Mouse (Mus musculus): ENCODE measurements around the gene Dnah14. TPM values are rescaled to one million over a fixed set of nuclear protein-coding genes. Genes with fewer than 3 reads are reported as not detected.
A peak's percentile ranks its signal among the peaks of the same experiment; 100 is the strongest.
"Not testable (repeated sequence)": the region's sequence is repeated elsewhere in the genome, so short reads cannot be mapped to it uniquely, and the experiment has no call there.

Gene Dnah14
- total RNA-seq, 4 experiments from 2014 or later, result not detected

DNA sequence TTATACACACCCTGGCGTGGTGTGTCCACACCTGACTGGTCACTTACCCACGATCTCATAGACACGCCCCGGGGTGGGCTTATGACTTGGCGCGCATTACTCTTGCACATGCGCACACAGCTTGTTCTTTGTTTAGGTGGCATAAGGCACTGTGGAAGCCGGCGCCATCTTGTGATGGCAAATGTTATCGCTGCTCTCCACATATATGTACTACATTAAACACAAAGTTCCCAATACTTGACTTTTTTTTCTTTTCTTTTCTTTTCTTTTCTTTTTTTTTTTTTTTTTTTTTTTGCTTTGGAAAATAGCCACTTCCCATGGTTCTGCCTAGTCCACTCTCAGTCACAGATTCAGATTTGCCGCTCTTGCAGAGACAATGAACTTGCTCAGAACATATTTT lies 206.2 kb downstream of the Dnah14 start:
- DNase-seq (ENCODE audit: low spot score), result not testable (repeated sequence)

DNA sequence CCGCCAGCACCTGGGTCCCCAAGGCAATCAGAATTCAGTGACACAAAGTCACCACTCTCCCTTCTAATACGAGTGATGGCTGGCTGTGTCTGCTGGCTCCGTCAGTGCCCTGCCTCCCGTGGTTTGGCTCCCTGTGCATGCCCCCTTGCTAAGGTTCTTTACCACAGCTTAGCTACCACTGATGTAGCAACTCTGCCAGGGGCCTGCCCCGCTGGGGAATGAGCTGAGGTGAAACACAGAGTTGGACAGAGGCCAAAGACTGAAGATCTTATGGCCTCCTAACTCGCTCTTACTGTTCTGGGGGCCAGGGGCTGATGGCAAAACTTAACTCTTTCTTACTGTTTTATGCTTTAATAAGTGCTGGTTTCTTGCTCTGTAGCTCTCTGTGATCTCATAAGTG lies 213.6 kb downstream of the Dnah14 start:
- DNase-seq (ENCODE audit: low spot score), result no peak

DNA sequence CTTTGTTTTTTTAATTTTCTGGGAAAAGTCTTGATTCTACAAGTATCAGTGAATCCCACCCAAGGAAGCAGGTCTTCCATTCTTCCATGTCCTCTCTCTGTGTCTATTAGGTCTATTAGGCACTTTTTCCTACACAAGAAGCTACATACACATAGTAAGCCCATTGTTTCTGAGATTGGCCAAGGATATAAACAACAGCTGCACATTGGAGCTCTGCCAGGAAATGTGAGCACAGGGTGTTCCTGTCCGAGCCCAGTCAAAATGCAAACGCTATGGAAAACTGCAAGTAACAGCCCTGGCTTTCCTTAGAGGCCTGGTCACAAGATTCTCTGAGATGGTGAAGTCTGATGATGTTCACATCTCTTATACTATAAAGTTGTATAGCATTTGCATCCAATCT lies 217.2 kb downstream of the Dnah14 start:
- peak; percentile 83 for DNase-seq (ENCODE audit: low spot score)

DNA sequence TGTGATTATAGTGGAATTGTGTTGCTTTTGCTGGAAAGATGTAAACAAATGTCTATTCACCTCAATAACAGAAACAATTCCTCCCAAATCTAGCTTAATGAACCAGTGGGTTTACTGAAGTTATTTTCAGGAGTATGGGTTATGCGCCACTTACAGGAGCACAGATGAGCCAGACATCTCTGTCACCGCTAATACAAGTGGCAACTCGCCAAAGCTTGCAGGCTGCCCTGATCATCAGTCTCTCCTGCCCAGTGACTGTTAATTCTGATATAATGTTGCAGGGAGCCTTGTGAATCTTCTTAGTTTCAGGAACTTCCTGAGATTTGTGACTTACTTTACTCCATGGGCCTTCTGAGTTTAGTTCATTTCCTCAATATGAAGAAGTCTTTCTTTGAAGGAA lies 223.6 kb downstream of the Dnah14 start:
- DNase-seq (ENCODE audit: low spot score), result no peak

DNA sequence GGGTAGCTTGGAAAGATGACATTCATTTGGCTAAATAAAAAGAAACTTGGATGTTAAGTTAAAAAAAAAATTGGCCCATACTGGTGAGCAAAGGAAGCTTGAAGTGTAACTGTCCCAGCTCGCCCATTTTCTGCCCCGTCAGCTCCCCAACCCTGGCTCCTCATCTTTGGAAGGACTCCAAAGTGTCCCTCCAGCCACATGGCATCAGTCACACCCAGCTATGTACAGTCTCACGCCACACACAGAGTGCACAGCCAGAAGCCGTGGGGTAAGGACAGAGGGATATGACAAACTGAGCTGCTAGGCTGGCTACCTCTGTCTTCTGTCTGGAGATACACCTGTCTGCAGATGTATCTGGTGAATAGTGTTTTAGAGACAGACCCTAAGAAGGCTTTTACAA lies 224.3 kb downstream of the Dnah14 start:
- DNase-seq (ENCODE audit: low spot score), result no peak

DNA sequence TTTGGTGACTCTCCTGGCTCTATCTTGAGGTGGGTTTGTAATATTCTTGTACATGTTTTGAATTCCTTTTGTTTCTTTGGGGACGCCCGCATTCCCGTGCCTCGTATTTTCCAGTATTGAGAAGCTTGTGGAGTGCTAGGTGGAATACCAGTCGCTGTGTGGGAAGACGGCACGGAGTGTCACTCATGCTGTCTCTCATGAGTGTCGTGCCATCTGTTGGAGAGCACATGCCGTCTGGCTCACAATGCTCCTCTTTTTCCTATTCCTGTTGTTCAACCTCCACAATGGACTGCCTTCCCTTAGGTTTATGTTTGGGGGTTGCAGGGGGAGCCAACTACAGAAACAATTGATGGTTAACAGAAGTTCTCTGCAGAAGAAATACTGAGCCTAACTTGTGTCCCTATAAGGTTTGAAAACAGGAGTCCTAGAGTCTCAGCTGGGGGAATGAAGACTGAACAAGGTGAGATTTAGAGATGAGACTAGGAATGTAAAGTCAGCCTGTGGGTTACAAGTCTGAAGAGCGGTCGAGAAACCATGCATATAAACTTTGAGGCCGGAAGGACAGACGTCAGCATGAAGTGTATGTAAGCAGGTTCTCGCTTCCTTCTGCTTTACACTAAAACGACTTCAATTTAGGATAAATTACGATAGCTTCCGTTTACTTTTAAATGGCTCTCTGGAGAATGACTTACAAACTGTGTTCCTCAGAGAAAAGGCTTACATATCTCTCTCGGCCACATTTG lies 235.3 kb downstream of the Dnah14 start:
- DNase-seq (ENCODE audit: low spot score), result no peak

DNA sequence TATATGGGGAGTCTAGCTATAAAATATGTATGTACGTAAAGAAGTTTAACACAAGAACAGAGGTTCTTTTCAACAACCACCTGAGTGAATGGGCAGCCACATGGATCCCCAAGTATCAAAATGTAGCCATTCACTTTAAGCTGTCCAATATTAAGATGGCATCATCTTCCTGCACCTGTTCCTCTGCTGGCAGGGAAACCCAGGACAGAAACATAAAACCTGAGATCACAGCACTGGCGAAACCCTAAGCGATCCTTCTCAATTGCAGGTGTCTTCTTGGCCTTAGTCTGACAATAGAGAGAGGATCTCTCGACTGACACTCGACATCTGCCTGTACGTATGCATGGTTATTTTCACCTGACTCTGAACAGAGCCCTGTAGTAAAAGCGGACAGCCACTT lies 250.4 kb downstream of the Dnah14 start:
- no peak for DNase-seq (ENCODE audit: low spot score)

DNA sequence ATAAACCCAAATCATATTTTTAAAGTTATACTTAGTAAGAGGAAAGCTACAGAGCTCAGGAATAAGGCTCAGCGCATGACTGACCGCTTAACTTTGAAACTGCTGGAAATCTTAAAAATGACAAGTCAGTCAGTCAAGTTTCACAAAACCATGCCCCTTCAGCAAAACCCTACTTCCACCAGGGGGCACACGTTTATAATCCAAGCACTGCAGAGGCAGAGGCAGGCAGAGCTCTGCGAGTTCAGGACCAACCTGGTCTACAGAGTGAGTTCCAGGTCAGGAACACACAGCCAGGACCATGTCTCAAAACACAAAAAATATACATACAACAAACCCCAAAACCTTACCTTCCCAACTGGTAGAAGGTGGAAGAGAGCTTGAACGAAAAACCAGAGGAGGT lies 252.0 kb downstream of the Dnah14 start:
- DNase-seq (ENCODE audit: low spot score), result no peak

DNA sequence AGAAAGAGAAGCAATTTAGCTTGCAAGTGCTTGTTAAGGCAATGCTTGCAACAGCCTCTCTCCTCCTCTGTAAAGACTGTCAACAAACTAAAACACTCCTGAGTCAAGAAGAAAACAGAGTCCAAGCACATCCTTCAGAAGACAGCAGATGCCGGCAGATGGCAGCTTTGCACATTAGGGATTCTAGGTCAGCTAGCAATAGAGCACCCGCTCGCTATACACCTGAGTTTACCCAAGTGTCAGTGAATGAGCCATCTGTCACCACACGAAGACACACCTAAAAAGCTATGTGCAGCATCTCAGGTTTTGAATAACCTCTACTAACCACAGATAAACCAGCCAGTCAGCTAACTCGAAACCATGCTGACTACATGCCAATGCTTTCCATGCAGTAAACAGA lies 256.4 kb downstream of the Dnah14 start:
- no peak for DNase-seq (ENCODE audit: low spot score)

DNA sequence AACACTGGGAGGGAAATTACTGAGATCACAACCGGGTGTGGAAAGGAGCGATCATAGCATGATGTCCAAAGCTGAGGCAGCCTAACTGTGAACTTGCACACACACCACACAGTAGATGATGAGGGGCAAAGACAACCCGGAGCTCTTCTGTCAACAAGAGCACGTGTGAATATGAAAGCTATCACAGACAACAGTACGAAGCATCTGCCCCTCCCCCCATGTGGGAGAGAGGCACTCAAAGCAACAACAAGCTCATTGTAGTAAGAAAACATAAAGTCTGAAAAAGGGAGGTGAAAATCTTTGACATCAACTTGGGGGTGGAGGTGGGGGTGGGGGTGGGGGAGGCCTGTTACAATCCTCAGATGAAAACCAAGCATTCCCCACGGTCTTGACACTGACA lies 256.8 kb downstream of the Dnah14 start:
- no peak for DNase-seq (ENCODE audit: low spot score)

DNA sequence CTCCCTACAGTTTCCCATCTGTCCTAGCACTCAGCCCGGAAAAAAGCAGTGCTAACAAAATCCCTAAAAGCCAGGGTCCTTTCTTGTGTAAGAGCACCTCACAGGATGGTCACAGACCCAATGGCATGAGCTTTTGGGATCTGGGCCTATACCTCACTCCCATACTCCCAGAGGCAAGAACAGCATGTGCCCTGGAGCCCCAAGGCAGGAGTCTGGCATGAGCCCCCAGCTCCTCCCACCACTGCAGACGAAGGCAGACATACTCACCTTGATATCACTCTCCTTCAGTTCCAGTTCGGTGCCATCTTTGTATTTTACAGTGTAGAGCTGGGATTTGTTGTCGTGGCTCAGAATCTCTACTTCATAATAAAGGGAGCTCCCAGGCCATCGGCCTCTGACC lies 261.8 kb downstream of the Dnah14 start:
- DNase-seq (ENCODE audit: low spot score), result no peak

DNA sequence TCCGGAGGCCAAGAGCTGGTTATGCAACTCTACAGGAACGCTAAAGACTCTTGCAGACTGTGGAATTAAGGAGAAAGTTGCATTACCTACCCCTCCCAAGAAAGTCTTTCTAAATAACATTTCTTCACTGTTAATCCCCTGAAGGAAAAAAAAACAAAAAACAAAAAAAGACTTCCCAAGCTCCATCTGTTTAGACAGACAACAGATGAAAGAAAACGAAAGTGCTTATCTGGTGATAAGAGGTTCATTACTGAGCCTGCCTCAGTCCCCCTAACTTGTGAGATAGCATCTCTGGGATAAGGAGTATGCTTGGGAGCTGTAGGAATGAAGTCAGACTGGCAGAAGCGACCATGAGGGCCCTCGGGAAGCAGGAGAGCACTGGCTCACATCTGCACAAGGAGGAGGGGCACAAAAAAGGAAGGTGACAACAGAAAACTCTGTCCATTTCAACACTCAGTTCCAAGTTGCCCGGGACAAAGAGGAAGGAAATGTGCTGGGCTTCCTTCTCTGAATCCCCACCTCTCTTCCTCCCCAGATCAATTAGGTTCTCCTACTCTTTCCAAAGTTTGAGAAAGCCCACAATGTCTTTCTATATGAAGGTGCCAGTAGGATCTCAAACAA lies 263.5 kb downstream of the Dnah14 start:
- no peak for DNase-seq (ENCODE audit: low spot score)

DNA sequence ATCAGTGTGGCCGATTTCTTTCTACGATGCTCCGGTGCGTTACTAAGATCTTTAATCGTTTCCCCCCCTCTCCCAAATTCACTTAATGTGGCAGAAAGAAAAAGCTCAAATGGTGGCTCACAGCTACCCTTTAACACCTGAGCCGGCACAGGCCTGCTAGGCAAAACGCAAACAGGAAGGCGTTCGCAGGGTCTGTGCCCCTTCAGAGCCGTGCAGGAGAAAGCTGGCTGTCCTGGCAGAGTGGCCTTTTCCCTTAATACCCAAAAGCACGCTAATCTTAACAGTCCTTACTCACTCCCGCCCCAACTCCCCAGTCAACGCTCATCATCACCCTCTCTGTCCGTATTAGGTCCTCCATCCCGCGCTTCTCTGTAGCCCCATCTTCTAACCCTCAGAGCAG lies 265.0 kb downstream of the Dnah14 start:
- no peak for DNase-seq (ENCODE audit: low spot score)

DNA sequence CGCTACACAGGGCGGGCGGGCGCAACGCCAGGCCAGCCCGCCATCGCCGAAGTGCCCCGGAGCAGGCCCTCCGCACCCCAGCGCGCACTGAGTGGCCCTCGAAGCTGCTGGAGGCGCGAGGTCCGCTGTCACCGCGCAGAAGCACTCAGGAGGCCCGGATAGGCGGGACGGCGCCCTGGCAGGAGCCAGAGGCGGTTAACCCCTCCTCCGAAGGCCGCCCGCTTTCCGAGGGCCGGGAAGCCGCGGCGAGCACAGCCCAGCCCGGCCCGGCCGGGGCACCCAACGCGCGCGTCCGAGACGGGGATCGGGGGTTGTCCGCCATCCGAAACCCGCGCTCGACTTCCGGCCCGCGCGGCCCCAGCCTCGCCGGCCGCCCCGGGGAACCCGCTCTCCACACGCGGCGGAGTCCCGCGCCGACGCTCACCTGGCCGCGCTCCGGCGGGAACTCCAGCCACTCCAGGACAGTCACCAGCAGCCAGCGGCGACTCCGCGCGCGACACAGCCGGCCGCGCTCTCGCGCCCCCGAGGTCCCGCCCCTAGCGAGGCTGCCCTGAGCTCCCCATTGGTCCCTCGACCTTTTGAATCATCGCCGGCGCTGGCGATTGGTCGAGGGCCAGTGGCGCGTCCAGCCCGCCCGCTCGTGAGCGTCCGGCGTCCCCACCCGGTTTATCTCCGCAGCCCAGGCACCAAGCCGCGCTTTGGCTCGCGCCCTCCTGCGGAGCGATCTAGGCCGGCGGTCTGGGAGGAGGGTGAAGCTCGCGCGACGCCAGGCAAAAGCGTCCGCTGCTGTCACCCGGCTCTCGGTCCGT lies 265.7 kb downstream of the Dnah14 start:
- DNase-seq (ENCODE audit: low spot score), result peak; percentile 95

DNA sequence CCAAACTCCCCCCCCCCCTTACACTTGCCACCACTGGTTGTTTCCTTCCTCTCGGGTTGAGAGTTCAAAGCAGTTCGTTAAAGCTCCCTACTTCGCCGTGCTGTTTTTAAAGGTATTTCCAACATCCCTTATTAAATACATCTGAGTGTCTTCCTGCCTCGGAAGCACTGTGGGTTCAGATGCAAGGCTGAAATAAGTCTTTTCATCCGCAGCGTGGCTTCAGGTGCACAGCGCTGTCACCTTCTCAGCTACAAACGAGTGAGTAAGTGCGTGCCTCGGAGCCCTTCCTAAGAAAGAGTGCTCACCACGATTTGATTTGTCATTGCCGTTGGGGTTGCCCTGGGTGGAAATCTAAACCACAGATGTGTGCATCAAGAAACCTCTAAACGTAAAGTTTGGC lies 266.4 kb downstream of the Dnah14 start, which contains the start of gene Lbr:
Gene Lbr, minus strand, starts transcription at position 266 of the 400 bp plus-strand sequence.
- DNase-seq (ENCODE audit: low spot score), result no peak

DNA sequence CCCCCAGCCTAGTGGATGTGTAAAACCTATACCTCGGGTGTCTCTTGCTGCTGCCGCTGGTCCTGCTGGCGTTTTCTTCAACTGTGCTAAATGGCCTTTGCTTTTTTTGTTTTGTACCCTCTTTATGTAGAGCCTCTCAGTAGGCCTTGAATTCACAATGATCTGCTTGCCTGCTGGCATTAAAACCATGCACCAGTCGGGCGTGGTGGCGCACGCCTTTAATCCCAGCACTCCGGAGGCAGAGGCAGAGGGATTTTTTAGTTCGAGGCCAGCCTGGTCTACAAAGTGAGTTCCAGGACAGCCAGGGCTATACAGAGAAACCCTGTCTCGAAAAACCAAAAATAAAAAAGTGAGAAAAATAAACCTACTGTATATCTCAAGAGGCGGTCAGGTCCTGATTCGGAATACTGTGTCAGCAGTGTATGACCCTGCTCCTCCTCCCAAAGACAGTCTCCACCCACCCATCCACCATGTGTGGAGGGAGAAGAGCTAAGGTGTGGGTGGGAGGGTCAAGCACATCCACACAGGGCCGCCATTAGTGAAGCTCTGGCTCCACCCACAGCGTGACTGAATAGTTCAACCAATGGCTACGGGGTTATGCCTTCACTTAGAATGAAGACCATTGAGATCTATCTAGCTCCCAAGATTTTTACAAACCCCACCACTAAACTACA lies 268.7 kb downstream of the Dnah14 start:
- DNase-seq (ENCODE audit: low spot score), result no peak

DNA sequence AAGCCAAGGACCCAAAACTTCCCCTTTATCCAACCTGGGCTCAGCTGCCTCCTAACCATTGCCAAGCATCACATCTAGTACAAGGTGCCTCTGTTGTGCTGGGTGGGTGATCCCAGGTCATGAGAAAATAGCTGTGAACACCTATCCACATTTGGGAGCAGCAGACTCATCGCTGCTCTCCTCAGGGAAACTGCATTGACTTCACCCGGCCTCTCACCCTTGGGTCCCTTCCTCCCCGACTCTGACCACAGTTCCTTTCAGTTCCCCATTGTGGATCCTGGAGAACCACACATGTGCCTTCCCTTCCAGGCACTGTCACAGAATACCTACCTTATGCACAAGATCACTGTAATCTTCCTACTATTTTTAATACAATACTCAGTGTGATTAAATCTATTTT lies 269.4 kb downstream of the Dnah14 start:
- no peak for DNase-seq (ENCODE audit: low spot score)

DNA sequence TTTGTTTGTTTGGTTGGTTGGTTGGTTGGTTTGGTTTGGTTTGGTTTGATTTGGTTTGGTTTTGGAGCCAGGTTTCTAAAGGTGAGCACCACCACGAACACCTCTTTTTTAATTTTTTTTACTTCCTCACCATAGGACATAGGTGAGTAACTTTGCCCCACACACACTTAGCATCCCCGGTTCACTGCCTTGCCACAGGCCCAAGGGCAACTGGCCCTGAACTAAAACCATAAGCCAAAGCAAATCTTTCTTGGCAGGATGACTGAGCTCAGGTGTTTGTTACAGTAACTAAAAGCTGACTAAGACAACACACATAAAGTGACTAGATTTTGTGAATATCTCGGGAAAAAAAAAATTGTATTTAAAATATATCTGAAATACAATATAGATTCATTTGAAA lies 271.0 kb downstream of the Dnah14 start:
- DNase-seq (ENCODE audit: low spot score), result no peak

DNA sequence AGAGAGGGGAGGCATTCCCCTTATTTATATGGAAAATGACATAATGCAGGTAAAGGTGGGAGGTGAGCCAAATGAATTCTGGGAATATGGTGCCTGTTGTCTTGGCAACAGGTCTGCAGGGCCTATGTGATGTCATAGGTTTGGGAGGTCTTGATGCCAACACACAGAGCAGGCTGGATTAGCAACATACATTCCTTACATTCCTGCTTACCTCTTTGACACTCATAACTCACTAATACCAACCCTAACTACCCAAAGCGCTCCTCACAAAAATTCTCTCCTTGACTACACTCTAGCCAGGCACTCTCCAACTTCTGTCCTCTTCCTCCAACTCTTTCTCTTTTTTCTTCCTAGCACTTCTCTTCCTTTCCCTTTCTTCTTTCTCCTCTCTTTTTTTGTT lies 271.9 kb downstream of the Dnah14 start:
- DNase-seq (ENCODE audit: low spot score), result no peak

DNA sequence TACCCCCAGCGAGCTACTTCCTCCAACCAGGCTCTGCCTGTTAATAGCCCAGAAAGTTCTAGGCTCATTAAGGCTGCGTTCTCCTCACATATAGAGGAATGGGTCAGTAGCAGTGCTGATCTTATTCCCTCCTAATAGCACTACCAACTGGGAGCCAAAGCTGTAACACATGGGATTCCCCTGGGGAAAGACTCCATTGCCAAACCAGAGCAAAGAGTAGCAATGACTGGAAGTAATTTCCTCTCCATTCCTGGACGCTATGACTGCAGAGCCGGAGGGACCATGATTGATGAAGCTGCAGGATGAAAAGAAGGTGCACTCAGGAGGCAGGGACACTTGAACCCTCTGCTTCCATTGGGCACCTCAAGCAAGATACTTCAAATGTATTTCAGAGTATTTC lies 274.1 kb downstream of the Dnah14 start:
- no peak for DNase-seq (ENCODE audit: low spot score)

DNA sequence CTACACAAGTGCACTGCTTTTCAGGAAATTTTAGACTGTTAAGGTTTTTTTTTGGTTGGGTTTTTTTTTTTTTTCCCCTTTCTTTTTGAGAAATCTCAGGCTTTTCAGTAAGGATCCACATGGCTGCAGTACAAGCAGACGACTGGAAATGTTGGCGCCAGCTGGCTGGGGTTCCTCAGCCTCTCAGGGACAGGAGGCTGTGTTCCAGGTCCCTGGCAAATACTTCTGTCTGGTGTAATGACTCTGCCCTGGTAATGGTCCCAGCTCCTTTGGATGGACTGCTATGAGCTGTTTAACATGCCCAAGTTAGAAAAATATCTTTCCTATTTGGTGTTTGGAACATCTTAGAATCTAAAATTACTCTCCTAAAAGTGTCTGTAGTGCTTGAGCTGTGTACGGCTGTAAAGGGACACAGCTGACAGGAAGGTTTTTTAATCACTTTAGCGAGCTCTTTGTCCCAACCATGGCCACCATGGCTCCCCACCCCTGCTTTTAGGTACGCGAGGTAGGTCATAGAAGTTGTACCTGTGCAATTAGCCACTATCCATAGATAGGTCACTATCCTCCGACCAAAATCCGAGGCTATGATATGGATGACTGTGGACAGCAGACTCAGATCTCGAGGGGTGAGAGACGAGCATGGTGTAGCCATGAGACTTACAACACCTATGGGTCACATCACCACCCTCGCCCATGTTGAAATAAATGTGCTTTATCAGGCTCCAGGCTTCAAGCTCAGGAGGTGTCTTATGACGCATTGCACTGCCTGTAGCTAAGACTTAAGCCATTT lies 275.4 kb downstream of the Dnah14 start:
- peak; percentile 58 for DNase-seq (ENCODE audit: low spot score)

All from heart, adult 8-10 months (tissue).